Mouse (Mus musculus) forebrain, embryonic 16.5 days (tissue): Measurements from ENCODE around the gene Fgd1. TPM values are rescaled to one million over a fixed set of nuclear protein-coding genes. Genes with fewer than 3 reads are reported as not detected.
A peak's percentile ranks its signal among the peaks of the same experiment; 100 is the strongest.

Source experiments
- ATAC-seq: fragments of 200-750 bp; cut with Nextera tagmentation; 2 replicates; pipeline ENCODE4 v1.8.0; 2017; ENCODE audit warnings: mild to moderate bottlenecking, moderate library complexity
- H3K27ac ChIP-seq: fragments of 300-500 bp; sonication (generic); 2 replicates; pipeline ENCODE4 v1.5.1; 2014; ENCODE audit warnings: low read length, control low read depth
- H3K27me3 ChIP-seq: fragments of 300-500 bp; sonication (generic); replicated peaks from 2 replicates; pipeline ENCODE4 v1.6.1; 2014; ENCODE audit warnings: low read length; ENCODE audit not compliant: control insufficient read depth, insufficient read depth
- H3K36me3 ChIP-seq: fragments of 300-500 bp; sonication (generic); 2 replicates; pipeline ENCODE4 v1.6.1; 2014; ENCODE audit not compliant: control insufficient read depth, insufficient read depth
- H3K4me1 ChIP-seq: fragments of 300-500 bp; sonication (generic); replicated peaks from 2 replicates; pipeline ENCODE4 v1.6.1; 2014; ENCODE audit warnings: low read length; ENCODE audit not compliant: control insufficient read depth, insufficient read depth
- H3K4me2 ChIP-seq: fragments of 300-500 bp; sonication (generic); 2 replicates; pipeline ENCODE4 v1.6.1; 2014; ENCODE audit warnings: mild to moderate bottlenecking, low read length, control low read depth
- H3K4me3 ChIP-seq: fragments of 300-500 bp; sonication (generic); replicated peaks from 2 replicates; pipeline ENCODE4 v1.5.1; 2014; ENCODE audit warnings: mild to moderate bottlenecking, low read length, control low read depth
- H3K9ac ChIP-seq: fragments of 300-500 bp; sonication (generic); replicated peaks from 2 replicates; pipeline ENCODE4 v1.6.1; 2014; ENCODE audit warnings: low read depth, low read length, control low read depth
- H3K9me3 ChIP-seq: fragments of 300-500 bp; sonication (generic); 2 replicates; pipeline ENCODE4 v1.6.1; 2016; ENCODE audit warnings: low read length; ENCODE audit not compliant: control insufficient read depth
- WGBS: fragments of 180-500 bp; shearing (Covaris S2); extraction: QIAGEN DNeasy Blood & Tissue Kit; methylation state at CpG from one replicate; pipeline ENCODE4 v1.1.7; 2014; 5-methylcytosine and 5-hydroxymethylcytosine counted together
- polyA plus RNA-seq: library from polyadenylated mRNA; unstranded; fragments of >200 nt; fragmentation: Nextera tagmentation; extraction: Ambion mirVana; gene quantifications from 2 replicates; pipeline ENCODE4 v1.2.1, GENCODE M21; 2015

Fgd1 gene
- polyA plus RNA-seq, 1 experiment from 2014 or later = 10.9 TPM

- H3K9ac ChIP-seq = peak overlapping the region; percentile 62
- H3K27me3 ChIP-seq = no peaks in the 10 kb centered on the region
- 19% methylated on average over 38 of the region's 56 CpGs for WGBS
- no peaks in the 10 kb centered on the region for H3K9me3 ChIP-seq
- H3K4me2 ChIP-seq = peak overlapping the region; percentile 56
- H3K4me3 ChIP-seq = peak overlapping the region; percentile 57
- H3K4me1 ChIP-seq = peaks cover 20% of the 10 kb centered on the region
- H3K27ac ChIP-seq = peak overlapping the region; percentile 92
- peak; percentile 59 for ATAC-seq
- H3K36me3 ChIP-seq = no peaks in the 10 kb centered on the region
These were observed 1.6 kb downstream of the Fgd1 start for GRCm38 (mm10) chrX:151047431-151048058.

GRCm38 (mm10) chrX:151049661-151050215 lies 3.8 kb downstream of the Fgd1 start:
- Histone ChIP-seq H3K4me1 (peaks cover 23% of the 10 kb centered on the region), H3K27ac (no peak overlapping the region), H3K4me3 (no peak overlapping the region), H3K9me3 (no peaks in the 10 kb centered on the region), H3K27me3 (no peaks in the 10 kb centered on the region), H3K36me3 (no peaks in the 10 kb centered on the region), H3K9ac (no peak overlapping the region), H3K4me2 (peak overlapping the region; percentile 56; the same call in 1 of the 2 replicates)
- ATAC-seq = no peak
- WGBS = 50% methylated on average over 8 of the region's 8 CpGs

- no peaks in the 10 kb centered on the region for H3K36me3 ChIP-seq
- H3K4me2 ChIP-seq = no peak overlapping the region
- H3K27ac ChIP-seq = no peak overlapping the region
- no peak overlapping the region for H3K4me3 ChIP-seq
- peaks cover 23% of the 10 kb centered on the region for H3K4me1 ChIP-seq
- ATAC-seq = no peak
- H3K9ac ChIP-seq = no peak overlapping the region
- no peaks in the 10 kb centered on the region for H3K9me3 ChIP-seq
- H3K27me3 ChIP-seq = no peaks in the 10 kb centered on the region
- WGBS = 53% methylated on average over 7 of the region's 7 CpGs
These were observed 4.4 kb downstream of the Fgd1 start for GRCm38 (mm10) chrX:151050337-151050736.

- Histone ChIP-seq H3K9me3 (no peaks in the 10 kb centered on the region), H3K27ac (no peak overlapping the region), H3K4me2 (no peak overlapping the region), H3K36me3 (no peaks in the 10 kb centered on the region), H3K9ac (no peak overlapping the region), H3K27me3 (no peaks in the 10 kb centered on the region), H3K4me1 (peaks cover 9% of the 10 kb centered on the region), H3K4me3 (no peak overlapping the region)
- WGBS = 81% methylated on average over 5 of the region's 6 CpGs
- no peak for ATAC-seq
These were observed 8.5 kb downstream of the Fgd1 start for GRCm38 (mm10) chrX:151054489-151054888.

GRCm38 (mm10) chrX:151055559-151055958 lies 9.6 kb downstream of the Fgd1 start:
- Histone ChIP-seq H3K36me3 (no peaks in the 10 kb centered on the region), H3K4me1 (peaks cover 3% of the 10 kb centered on the region), H3K9me3 (no peaks in the 10 kb centered on the region), H3K4me3 (no peak overlapping the region), H3K4me2 (no peak overlapping the region), H3K27ac (no peak overlapping the region), H3K27me3 (no peaks in the 10 kb centered on the region), H3K9ac (no peak overlapping the region)
- WGBS = 25% methylated on average over 1 of the region's 1 CpGs
- no peak for ATAC-seq

- Histone ChIP-seq H3K27ac (no peak overlapping the region), H3K4me1 (peaks cover 2% of the 10 kb centered on the region), H3K9me3 (no peaks in the 10 kb centered on the region), H3K36me3 (no peaks in the 10 kb centered on the region), H3K4me3 (no peak overlapping the region), H3K9ac (no peak overlapping the region), H3K27me3 (no peaks in the 10 kb centered on the region), H3K4me2 (no peak overlapping the region)
- 85% methylated on average over 1 of the region's 1 CpGs for WGBS
- no peak for ATAC-seq
These were observed 13.4 kb downstream of the Fgd1 start for GRCm38 (mm10) chrX:151059346-151059745.

GRCm38 (mm10) chrX:151061615-151062299 lies 15.8 kb downstream of the Fgd1 start:
- ATAC-seq = no peak
- H3K27me3 ChIP-seq = no peaks in the 10 kb centered on the region
- no peak overlapping the region for H3K27ac ChIP-seq
- no peak overlapping the region for H3K9ac ChIP-seq
- 88% methylated on average over 3 of the region's 3 CpGs for WGBS
- no peaks in the 10 kb centered on the region for H3K36me3 ChIP-seq
- H3K4me3 ChIP-seq = no peak overlapping the region
- no peaks in the 10 kb centered on the region for H3K9me3 ChIP-seq
- H3K4me1 ChIP-seq = no peaks in the 10 kb centered on the region
- H3K4me2 ChIP-seq = no peak overlapping the region

- Histone ChIP-seq H3K27ac (no peak overlapping the region), H3K4me3 (no peak overlapping the region), H3K36me3 (peaks cover 6% of the 10 kb centered on the region), H3K27me3 (no peaks in the 10 kb centered on the region), H3K4me1 (no peaks in the 10 kb centered on the region), H3K9me3 (no peaks in the 10 kb centered on the region), H3K4me2 (no peak overlapping the region), H3K9ac (no peak overlapping the region)
- ATAC-seq = no peak
- WGBS = 88% methylated on average over 7 of the region's 7 CpGs
These were observed 20.2 kb downstream of the Fgd1 start for GRCm38 (mm10) chrX:151066071-151066666.

- 90% methylated on average over 5 of the region's 5 CpGs for WGBS
- Histone ChIP-seq H3K36me3 (peaks cover 8% of the 10 kb centered on the region), H3K27me3 (no peaks in the 10 kb centered on the region), H3K4me3 (no peak overlapping the region), H3K4me1 (no peaks in the 10 kb centered on the region), H3K9me3 (no peaks in the 10 kb centered on the region), H3K9ac (no peak overlapping the region), H3K27ac (no peak overlapping the region), H3K4me2 (no peak overlapping the region)
- ATAC-seq = no peak
These were observed 21.9 kb downstream of the Fgd1 start for GRCm38 (mm10) chrX:151067876-151068275.
